Mouse (Mus musculus) CH12.LX (cell line): Measurements from ENCODE around the gene Prg4.

Source experiments
- CTCF ChIP-seq, 2 experiments: IDR thresholded peaks in 1 of 2; conservative IDR thresholded peaks in 1 of 2; 2 replicates each; pipeline ENCODE4 v1.5.1; 2011 to 2012; ENCODE audit warnings: low read depth in 2 of 2, low read length in 2 of 2, improper control_type of control experiment in 1 of 2, inconsistent platforms in 1 of 2, mild to moderate bottlenecking in 1 of 2, moderate library complexity in 1 of 2
- HCFC1 ChIP-seq: IDR thresholded peaks from 2 replicates; pipeline ENCODE4 v1.6.1; 2012; ENCODE audit warnings: low read depth, mild to moderate bottlenecking, inconsistent platforms, low read length, improper control_type of control experiment
- MAX ChIP-seq: IDR thresholded peaks from 2 replicates; pipeline ENCODE4 v1.6.1; 2011; ENCODE audit warnings: low read length, improper control_type of control experiment
- MYC ChIP-seq: IDR thresholded peaks from 2 replicates; pipeline ENCODE4 v1.6.1; 2011; ENCODE audit warnings: low read depth, mild to moderate bottlenecking, improper control_type of control experiment, low read length

GRCm38 (mm10) chr1:150438641-150439040 is 27.3 kb downstream of the Prg4 start:
- TF ChIP-seq CTCF (conservative IDR thresholded peaks at IDR 0.05 in 1 of 2, IDR thresholded peaks at IDR 0.05 in 1 of 2; ENCODE audit: low read depth in 2 of 2, low read length in 2 of 2): no peak
- TF ChIP-seq MYC: no peak
- no peak for TF ChIP-seq MAX
- no peak for TF ChIP-seq HCFC1
